Mouse (Mus musculus): ENCODE measurements at regions not wholly inside any gene's neighbourhood (a gene's known extent, or its start where the extent isn't known, plus 50 kb on each side); places are given as distances from the start of the nearest gene placed in this dataset. TPM values are rescaled to one million over a fixed set of nuclear protein-coding genes. Genes with fewer than 3 reads are reported as not detected.

DNA sequence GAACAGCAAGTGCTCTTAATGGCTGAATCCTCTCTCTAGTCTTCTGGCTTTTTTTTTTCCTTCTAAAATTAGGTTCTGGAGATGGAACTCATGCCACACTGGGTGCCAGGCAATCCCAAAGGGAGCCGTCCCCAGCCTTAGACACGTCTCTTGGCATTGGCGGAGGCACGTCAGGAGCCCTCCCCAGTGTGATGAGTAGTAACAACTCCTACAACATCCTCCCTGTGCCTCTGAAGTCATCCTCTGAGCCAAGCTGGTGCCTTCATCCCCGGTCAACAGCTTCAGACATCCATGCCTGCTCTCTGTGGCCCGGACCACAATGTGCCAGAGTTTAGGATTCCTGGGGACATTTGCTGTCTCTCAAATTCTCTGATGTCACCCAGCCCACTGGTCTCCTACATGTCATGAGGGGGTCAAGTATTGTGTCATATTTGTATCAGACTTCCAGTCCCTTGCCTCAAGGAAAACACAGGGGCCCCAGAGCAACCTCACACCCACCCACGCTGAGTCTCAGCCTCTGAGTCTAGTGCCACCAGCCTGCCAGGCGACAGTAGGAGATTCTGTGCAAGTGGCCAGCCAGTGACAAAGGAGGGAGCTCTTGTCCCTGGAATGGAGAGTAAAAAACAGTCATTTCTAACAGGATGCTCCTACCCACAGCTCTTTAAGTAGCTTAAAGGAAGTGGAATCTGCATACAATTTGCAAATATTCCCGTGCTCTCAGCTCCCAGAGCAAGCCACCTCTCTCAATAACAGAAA is 144.5 kb upstream of the Kcnab2 start:
- Histone ChIP-seq H3K27ac (ENCODE audit: low read depth, low read length) (peak overlapping the region; percentile 52), H3K4me3 (ENCODE audit: low read length) (no peak overlapping the region), H3K9me3 (ENCODE audit: control insufficient read depth, low read length) (no peaks in the 10 kb centered on the region), H3K27me3 (replicated peaks; ENCODE audit: control insufficient read depth, insufficient read depth, low read length) (no peaks in the 10 kb centered on the region), H3K4me2 (ENCODE audit: low read length) (peak overlapping the region; percentile 39), H3K36me3 (ENCODE audit: control insufficient read depth, insufficient read depth, low read length) (no peaks in the 10 kb centered on the region), H3K9ac (ENCODE audit: low read depth, low read length) (peak overlapping the region; percentile 36), H3K4me1 (ENCODE audit: control insufficient read depth, insufficient read depth, low read depth, low read length) (peaks cover 24% of the 10 kb centered on the region)
- ATAC-seq = peak; percentile 38; the same call in 1 of the 2 replicates
- WGBS = 59% methylated on average over 9 of the region's 9 CpGs

- H3K4me2 ChIP-seq (ENCODE audit: low read length) = no peak overlapping the region
- no peak overlapping the region for H3K27ac ChIP-seq (ENCODE audit: low read depth, low read length)
- no peaks in the 10 kb centered on the region for H3K36me3 ChIP-seq (ENCODE audit: control insufficient read depth, insufficient read depth, low read length)
- H3K4me3 ChIP-seq (ENCODE audit: low read length) = no peak overlapping the region
- peaks cover 2% of the 10 kb centered on the region for H3K4me1 ChIP-seq (ENCODE audit: control insufficient read depth, insufficient read depth, low read depth, low read length)
- no peaks in the 10 kb centered on the region for H3K27me3 ChIP-seq (replicated peaks; ENCODE audit: control insufficient read depth, insufficient read depth, low read length)
- H3K9ac ChIP-seq (ENCODE audit: low read depth, low read length) = no peak overlapping the region
- H3K9me3 ChIP-seq (ENCODE audit: control insufficient read depth, low read length) = no peaks in the 10 kb centered on the region
- WGBS = 59% methylated on average over 3 of the region's 3 CpGs
- no peak for ATAC-seq
Measured at GRCm38 (mm10) chr4:152617636-152618035, 140.0 kb upstream of the Kcnab2 start.

- Histone ChIP-seq H3K9me3 (ENCODE audit: control insufficient read depth, low read length) (no peaks in the 10 kb centered on the region), H3K27ac (ENCODE audit: low read depth, low read length) (no peak overlapping the region), H3K4me1 (ENCODE audit: control insufficient read depth, insufficient read depth, low read depth, low read length) (no peaks in the 10 kb centered on the region), H3K4me2 (ENCODE audit: low read length) (no peak overlapping the region), H3K36me3 (ENCODE audit: control insufficient read depth, insufficient read depth, low read length) (no peaks in the 10 kb centered on the region), H3K4me3 (ENCODE audit: low read length) (no peak overlapping the region), H3K9ac (ENCODE audit: low read depth, low read length) (no peak overlapping the region), H3K27me3 (replicated peaks; ENCODE audit: control insufficient read depth, insufficient read depth, low read length) (no peaks in the 10 kb centered on the region)
- 92% methylated on average over 2 of the region's 2 CpGs for WGBS
- no peak for ATAC-seq
Measured at GRCm38 (mm10) chr4:152615155-152615554, 137.5 kb upstream of the Kcnab2 start.

DNA sequence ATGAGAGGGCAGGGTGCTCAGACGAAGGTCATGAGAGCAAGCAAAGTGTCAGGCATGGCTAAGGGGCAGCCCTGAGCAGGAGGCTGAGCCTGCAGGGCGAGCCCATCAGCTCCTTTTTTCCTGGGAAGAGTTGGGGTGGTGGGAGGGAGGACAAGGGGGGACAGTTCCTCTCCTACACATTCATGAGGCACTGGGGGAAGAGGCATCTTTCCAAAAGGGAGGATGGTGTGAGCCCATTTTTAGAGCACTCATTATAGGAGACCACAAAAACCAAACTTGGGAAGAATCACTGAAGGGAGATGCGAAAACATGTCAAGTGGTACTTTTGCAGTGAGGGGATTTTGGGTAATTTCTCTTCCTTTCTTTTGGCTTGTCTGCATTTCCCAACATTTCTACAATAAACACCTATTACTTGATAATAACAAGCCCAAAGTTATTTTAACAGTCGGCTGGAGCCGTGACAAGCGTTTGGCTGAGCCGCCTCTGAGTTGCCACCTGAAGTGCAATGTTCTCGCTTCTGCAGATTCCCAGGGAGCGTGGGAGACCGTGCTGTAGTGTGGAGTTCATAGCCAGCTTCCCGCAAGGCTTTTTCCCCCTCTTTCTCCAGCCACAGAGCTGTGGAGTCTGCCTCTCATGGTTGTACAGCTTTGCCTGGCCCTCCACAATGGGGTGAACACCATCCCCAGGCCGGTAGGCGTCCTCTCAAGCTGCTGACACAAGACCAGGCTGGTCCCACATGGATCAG is 136.9 kb upstream of the Kcnab2 start:
- no peaks in the 10 kb centered on the region for H3K4me1 ChIP-seq (ENCODE audit: control insufficient read depth, insufficient read depth, low read depth, low read length)
- ATAC-seq = no peak
- no peak overlapping the region for H3K27ac ChIP-seq (ENCODE audit: low read depth, low read length)
- no peaks in the 10 kb centered on the region for H3K9me3 ChIP-seq (ENCODE audit: control insufficient read depth, low read length)
- WGBS = 88% methylated on average over 13 of the region's 13 CpGs
- no peak overlapping the region for H3K4me2 ChIP-seq (ENCODE audit: low read length)
- no peaks in the 10 kb centered on the region for H3K27me3 ChIP-seq (replicated peaks; ENCODE audit: control insufficient read depth, insufficient read depth, low read length)
- H3K9ac ChIP-seq (ENCODE audit: low read depth, low read length) = no peak overlapping the region
- H3K4me3 ChIP-seq (ENCODE audit: low read length) = no peak overlapping the region
- H3K36me3 ChIP-seq (ENCODE audit: control insufficient read depth, insufficient read depth, low read length) = no peaks in the 10 kb centered on the region

Small RNAs in the stretch of these regions (microRNA-seq; reads per million reads assigned to microRNA genes)
- gene Gm25779 = not detected

All from hindbrain, embryonic 16.5 days (tissue).